Mouse (Mus musculus): Measurements from ENCODE around the gene Abhd10. TPM values are rescaled to one million over a fixed set of nuclear protein-coding genes. Genes with fewer than 3 reads are reported as not detected.
A peak's percentile ranks its signal among the peaks of the same experiment; 100 is the strongest.

Gene Abhd10
- polyA plus RNA-seq, 1 experiment from 2014 or later = 41.2 TPM

GRCm38 (mm10) chr16:45695445-45696160, 47.2 kb downstream of the Abhd10 start:
- Histone ChIP-seq H3K9me3 (replicated peaks; ENCODE audit: control insufficient read depth, low read length) (no peaks in the 10 kb centered on the region), H3K4me2 (ENCODE audit: low read length) (no peak overlapping the region), H3K27me3 (replicated peaks; ENCODE audit: control insufficient read depth, insufficient read depth, low read length) (no peaks in the 10 kb centered on the region), H3K4me3 (ENCODE audit: low read depth, low read length) (no peak overlapping the region), H3K36me3 (ENCODE audit: control insufficient read depth, insufficient read depth, low read length) (no peaks in the 10 kb centered on the region), H3K4me1 (ENCODE audit: control insufficient read depth, insufficient read depth, low read length) (peaks cover 4% of the 10 kb centered on the region), H3K27ac (ENCODE audit: low read depth, low read length) (no peak overlapping the region), H3K9ac (ENCODE audit: low read length) (no peak overlapping the region)
- DNase-seq (ENCODE audit: low spot score) = no peak
- WGBS = 74% methylated on average over 9 of the region's 9 CpGs
- ATAC-seq = no peak

DNA sequence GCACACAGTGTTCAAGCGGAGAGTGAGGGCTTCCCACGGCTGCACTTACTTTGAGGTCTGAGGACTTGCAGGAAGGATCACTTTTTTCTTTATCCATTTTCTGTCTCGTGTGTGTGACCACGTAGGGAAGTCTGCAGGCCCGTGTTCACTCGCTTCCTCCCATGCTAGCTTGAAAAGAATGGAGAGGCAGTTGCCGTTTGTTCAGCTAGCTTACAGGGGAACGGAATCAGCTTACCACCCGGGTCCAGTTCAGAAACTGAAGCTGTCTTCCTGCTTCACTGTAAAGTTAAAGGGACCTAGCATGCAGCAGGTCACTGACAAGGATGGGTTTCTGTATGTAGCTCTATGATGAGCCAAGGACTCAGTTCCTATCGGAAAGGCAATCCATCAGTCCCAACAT, 49.2 kb downstream of the Abhd10 start, which contains the start of gene Tmprss7:
Tmprss7 (minus strand) TSS at position 101 of the 400 bp plus-strand sequence.
- no peak for DNase-seq (ENCODE audit: low spot score)
- WGBS = 79% methylated on average over 10 of the region's 10 CpGs
- Histone ChIP-seq H3K36me3 (ENCODE audit: control insufficient read depth, insufficient read depth, low read length) (no peaks in the 10 kb centered on the region), H3K27ac (ENCODE audit: low read depth, low read length) (no peak within 1 kb of the TSS), H3K4me1 (ENCODE audit: control insufficient read depth, insufficient read depth, low read length) (peaks cover 10% of the 10 kb centered on the region), H3K9ac (ENCODE audit: low read length) (no peak within 1 kb of the TSS), H3K27me3 (replicated peaks; ENCODE audit: control insufficient read depth, insufficient read depth, low read length) (no peaks in the 10 kb centered on the region), H3K4me3 (ENCODE audit: low read depth, low read length) (no peak within 1 kb of the TSS), H3K4me2 (ENCODE audit: low read length) (no peak within 1 kb of the TSS), H3K9me3 (replicated peaks; ENCODE audit: control insufficient read depth, low read length) (no peaks in the 10 kb centered on the region)
- ATAC-seq = no peak

DNA sequence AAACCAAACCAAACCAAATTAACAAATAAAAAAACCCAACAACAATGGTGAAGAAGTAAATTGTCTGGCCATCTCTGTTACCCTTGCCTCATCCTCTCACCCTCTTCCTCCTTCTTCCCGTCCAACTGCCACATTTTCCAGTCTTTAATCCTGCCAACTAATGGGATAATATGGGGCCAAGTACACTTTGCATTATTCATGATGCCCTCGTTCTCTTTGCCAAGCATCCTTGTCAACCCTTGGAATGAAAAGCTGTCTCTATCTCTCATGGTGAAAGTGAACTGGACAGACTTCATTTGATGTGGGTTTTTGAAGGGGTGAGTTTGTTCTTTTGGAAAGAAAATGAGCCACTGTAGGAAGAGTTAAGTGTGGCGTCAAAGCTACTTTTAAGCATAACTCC, 49.9 kb downstream of the Abhd10 start:
- H3K27me3 ChIP-seq (replicated peaks; ENCODE audit: control insufficient read depth, insufficient read depth, low read length) = no peaks in the 10 kb centered on the region
- H3K27ac ChIP-seq (ENCODE audit: low read depth, low read length) = no peak overlapping the region
- H3K4me1 ChIP-seq (ENCODE audit: control insufficient read depth, insufficient read depth, low read length) = peaks cover 10% of the 10 kb centered on the region
- ATAC-seq (peak; percentile 16; the same call in 1 of the 2 replicates), DNase-seq (ENCODE audit: low spot score) (peak; percentile 54)
- WGBS = 20% methylated on average over 3 of the region's 3 CpGs
- no peaks in the 10 kb centered on the region for H3K36me3 ChIP-seq (ENCODE audit: control insufficient read depth, insufficient read depth, low read length)
- no peak overlapping the region for H3K4me2 ChIP-seq (ENCODE audit: low read length)
- no peak overlapping the region for H3K4me3 ChIP-seq (ENCODE audit: low read depth, low read length)
- H3K9ac ChIP-seq (ENCODE audit: low read length) = no peak overlapping the region
- no peaks in the 10 kb centered on the region for H3K9me3 ChIP-seq (replicated peaks; ENCODE audit: control insufficient read depth, low read length)

DNA sequence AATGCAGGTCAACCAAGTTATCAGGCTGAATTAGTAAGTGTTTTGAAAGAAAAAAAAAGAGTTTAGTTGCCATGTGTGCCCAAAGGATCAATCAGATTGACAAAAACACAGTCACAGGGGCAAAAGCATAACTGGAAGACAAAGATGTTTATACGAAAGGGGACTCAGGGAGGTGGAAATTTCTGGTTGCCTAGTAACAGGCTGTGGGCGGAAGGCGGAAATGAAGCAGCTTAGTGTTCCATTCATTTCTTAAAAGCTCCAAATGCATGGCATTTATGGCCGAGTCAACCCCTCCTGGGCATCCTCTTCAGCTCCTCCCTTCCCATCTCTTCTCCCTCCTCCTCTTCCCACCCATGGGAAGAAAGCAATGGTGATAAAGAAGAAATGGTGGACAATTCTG, 52.6 kb downstream of the Abhd10 start:
- H3K4me3 ChIP-seq (ENCODE audit: low read depth, low read length) = no peak overlapping the region
- 3% methylated on average over 4 of the region's 4 CpGs for WGBS
- peak; percentile 71 for DNase-seq (ENCODE audit: low spot score)
- ATAC-seq = peak; percentile 57; the same call in 1 of the 2 replicates
- peaks cover 10% of the 10 kb centered on the region for H3K4me1 ChIP-seq (ENCODE audit: control insufficient read depth, insufficient read depth, low read length)
- no peak overlapping the region for H3K4me2 ChIP-seq (ENCODE audit: low read length)
- H3K27me3 ChIP-seq (replicated peaks; ENCODE audit: control insufficient read depth, insufficient read depth, low read length) = no peaks in the 10 kb centered on the region
- no peak overlapping the region for H3K27ac ChIP-seq (ENCODE audit: low read depth, low read length)
- H3K9ac ChIP-seq (ENCODE audit: low read length) = no peak overlapping the region
- no peaks in the 10 kb centered on the region for H3K9me3 ChIP-seq (replicated peaks; ENCODE audit: control insufficient read depth, low read length)
- H3K36me3 ChIP-seq (ENCODE audit: control insufficient read depth, insufficient read depth, low read length) = no peaks in the 10 kb centered on the region

DNA sequence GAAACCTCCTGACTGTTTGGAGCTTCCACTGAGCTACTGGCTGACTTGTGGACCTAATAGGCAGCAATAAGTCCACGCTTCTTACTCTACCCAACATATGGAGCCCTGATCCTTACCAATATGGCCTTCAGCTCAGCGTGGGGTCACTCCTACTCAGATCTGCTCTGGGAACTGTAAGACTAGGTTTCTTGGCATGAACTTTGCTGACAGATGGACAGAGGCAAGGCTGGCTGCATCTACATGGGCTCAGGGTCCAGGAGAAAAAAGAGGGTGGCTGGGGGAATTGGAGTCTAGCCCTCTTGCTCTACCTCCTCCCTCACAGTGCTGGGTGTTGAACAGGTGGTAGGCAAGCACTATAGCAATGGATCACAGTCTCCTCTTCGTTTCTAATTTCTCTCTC, 55.9 kb downstream of the Abhd10 start:
- Histone ChIP-seq H3K9ac (ENCODE audit: low read length) (no peak overlapping the region), H3K36me3 (ENCODE audit: control insufficient read depth, insufficient read depth, low read length) (no peaks in the 10 kb centered on the region), H3K27me3 (replicated peaks; ENCODE audit: control insufficient read depth, insufficient read depth, low read length) (no peaks in the 10 kb centered on the region), H3K4me3 (ENCODE audit: low read depth, low read length) (no peak overlapping the region), H3K9me3 (replicated peaks; ENCODE audit: control insufficient read depth, low read length) (no peaks in the 10 kb centered on the region), H3K4me2 (ENCODE audit: low read length) (no peak overlapping the region), H3K4me1 (ENCODE audit: control insufficient read depth, insufficient read depth, low read length) (peaks cover 6% of the 10 kb centered on the region; the same call in 1 of the 2 replicates), H3K27ac (ENCODE audit: low read depth, low read length) (no peak overlapping the region)
- ATAC-seq (no peak), DNase-seq (ENCODE audit: low spot score) (no peak)
- 80% methylated on average over 3 of the region's 3 CpGs for WGBS

DNA sequence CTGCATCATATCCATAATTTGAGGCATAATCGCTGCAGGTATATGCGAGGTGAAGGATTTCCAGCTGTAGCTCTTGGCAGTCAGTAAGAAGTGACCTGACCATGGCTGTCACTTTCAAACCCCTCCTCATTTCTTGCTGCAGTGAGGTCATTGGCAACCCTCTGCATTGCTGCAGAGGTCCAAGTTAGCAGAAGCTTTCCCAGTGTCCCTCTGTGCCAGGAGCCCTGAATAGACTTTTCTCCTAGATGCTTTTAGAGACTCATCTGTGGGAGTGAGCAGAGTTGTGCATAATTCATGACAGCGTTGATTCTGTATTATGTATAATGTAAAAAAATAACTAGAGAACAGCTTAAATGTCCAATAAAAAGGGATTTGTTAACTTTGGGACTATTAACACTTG, 57.5 kb downstream of the Abhd10 start:
- H3K9me3 ChIP-seq (replicated peaks; ENCODE audit: control insufficient read depth, low read length) = no peaks in the 10 kb centered on the region
- 59% methylated on average over 3 of the region's 3 CpGs for WGBS
- ATAC-seq (peak; percentile 29), DNase-seq (ENCODE audit: low spot score) (no peak)
- H3K4me2 ChIP-seq (ENCODE audit: low read length) = no peak overlapping the region
- H3K4me1 ChIP-seq (ENCODE audit: control insufficient read depth, insufficient read depth, low read length) = peaks cover 2% of the 10 kb centered on the region; the same call in 1 of the 2 replicates
- no peak overlapping the region for H3K4me3 ChIP-seq (ENCODE audit: low read depth, low read length)
- no peaks in the 10 kb centered on the region for H3K27me3 ChIP-seq (replicated peaks; ENCODE audit: control insufficient read depth, insufficient read depth, low read length)
- no peaks in the 10 kb centered on the region for H3K36me3 ChIP-seq (ENCODE audit: control insufficient read depth, insufficient read depth, low read length)
- H3K27ac ChIP-seq (ENCODE audit: low read depth, low read length) = no peak overlapping the region
- H3K9ac ChIP-seq (ENCODE audit: low read length) = no peak overlapping the region

GRCm38 (mm10) chr16:45684815-45685214, 57.9 kb downstream of the Abhd10 start:
- Histone ChIP-seq H3K4me2 (ENCODE audit: low read length) (no peak overlapping the region), H3K27me3 (replicated peaks; ENCODE audit: control insufficient read depth, insufficient read depth, low read length) (no peaks in the 10 kb centered on the region), H3K27ac (ENCODE audit: low read depth, low read length) (no peak overlapping the region), H3K9ac (ENCODE audit: low read length) (no peak overlapping the region), H3K36me3 (ENCODE audit: control insufficient read depth, insufficient read depth, low read length) (no peaks in the 10 kb centered on the region), H3K4me1 (ENCODE audit: control insufficient read depth, insufficient read depth, low read length) (no peaks in the 10 kb centered on the region), H3K9me3 (replicated peaks; ENCODE audit: control insufficient read depth, low read length) (no peaks in the 10 kb centered on the region), H3K4me3 (ENCODE audit: low read depth, low read length) (no peak overlapping the region)
- 15% methylated on average over 8 of the region's 8 CpGs for WGBS
- DNase-seq (ENCODE audit: low spot score) (peak; percentile 70), ATAC-seq (peak; percentile 62; the same call in 1 of the 2 replicates)

Other genes with a start within 250 kb of the Abhd10 start
- gene Gm609, start 250.0 kb downstream of the Abhd10 start, polyA plus RNA-seq (2014; fragmentation: Nextera tagmentation; extraction: Ambion mirVana) = not detected in 2 replicates
- not detected in 2 replicates for gene Gm17783, start 210.9 kb downstream of the Abhd10 start, polyA plus RNA-seq (2014; fragmentation: Nextera tagmentation; extraction: Ambion mirVana)
- not detected in 2 replicates for gene Slc9c1, start 207.6 kb downstream of the Abhd10 start, polyA plus RNA-seq (2014; fragmentation: Nextera tagmentation; extraction: Ambion mirVana)
- gene Gcsam, start 132.6 kb downstream of the Abhd10 start, polyA plus RNA-seq (2014; fragmentation: Nextera tagmentation; extraction: Ambion mirVana) = not detected in 2 replicates
- gene BC016579, start 88.9 kb downstream of the Abhd10 start, polyA plus RNA-seq (2014; fragmentation: Nextera tagmentation; extraction: Ambion mirVana) = not detected in 2 replicates
- 0.41 and 0.73 TPM in 2 replicates for gene Tmprss7, start 49.3 kb downstream of the Abhd10 start, polyA plus RNA-seq (2014; fragmentation: Nextera tagmentation; extraction: Ambion mirVana)
- gene Tagln3, start 18.3 kb downstream of the Abhd10 start, polyA plus RNA-seq (2014; fragmentation: Nextera tagmentation; extraction: Ambion mirVana) = 538 and 598 TPM in 2 replicates
- gene Phldb2, start 210.6 kb upstream of the Abhd10 start, polyA plus RNA-seq (2014; fragmentation: Nextera tagmentation; extraction: Ambion mirVana) = 6.5 and 7.6 TPM in 2 replicates